Mouse (Mus musculus): ENCODE measurements at regions not wholly inside any gene's neighbourhood (a gene's known extent, or its start where the extent isn't known, plus 50 kb on each side); places are given as distances from the start of the nearest gene placed in this dataset.
A peak's percentile ranks its signal among the peaks of the same experiment; 100 is the strongest.

DNA sequence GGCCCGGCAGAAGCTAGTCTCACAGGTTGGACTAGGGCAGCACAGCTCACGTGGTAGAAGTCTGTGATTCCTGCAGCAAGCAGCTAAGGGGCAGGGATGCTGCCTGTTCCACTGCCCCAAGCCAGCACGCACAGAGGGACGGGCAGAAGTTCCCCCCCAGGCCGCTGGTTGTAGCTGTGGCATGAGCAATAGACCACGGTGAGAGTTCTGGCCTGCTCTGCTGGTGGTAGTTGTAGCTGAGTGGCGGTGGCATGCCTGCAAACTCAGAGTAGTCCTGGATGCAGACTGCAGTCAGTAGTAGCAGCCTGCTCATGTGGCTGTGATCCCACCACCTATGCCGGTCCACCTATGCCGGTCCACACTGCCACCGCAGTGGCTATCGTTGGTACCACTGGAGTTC is 71.5 kb upstream of the Rpl39l start:
- no peak for DNase-seq (ENCODE audit: low spot score)

DNA sequence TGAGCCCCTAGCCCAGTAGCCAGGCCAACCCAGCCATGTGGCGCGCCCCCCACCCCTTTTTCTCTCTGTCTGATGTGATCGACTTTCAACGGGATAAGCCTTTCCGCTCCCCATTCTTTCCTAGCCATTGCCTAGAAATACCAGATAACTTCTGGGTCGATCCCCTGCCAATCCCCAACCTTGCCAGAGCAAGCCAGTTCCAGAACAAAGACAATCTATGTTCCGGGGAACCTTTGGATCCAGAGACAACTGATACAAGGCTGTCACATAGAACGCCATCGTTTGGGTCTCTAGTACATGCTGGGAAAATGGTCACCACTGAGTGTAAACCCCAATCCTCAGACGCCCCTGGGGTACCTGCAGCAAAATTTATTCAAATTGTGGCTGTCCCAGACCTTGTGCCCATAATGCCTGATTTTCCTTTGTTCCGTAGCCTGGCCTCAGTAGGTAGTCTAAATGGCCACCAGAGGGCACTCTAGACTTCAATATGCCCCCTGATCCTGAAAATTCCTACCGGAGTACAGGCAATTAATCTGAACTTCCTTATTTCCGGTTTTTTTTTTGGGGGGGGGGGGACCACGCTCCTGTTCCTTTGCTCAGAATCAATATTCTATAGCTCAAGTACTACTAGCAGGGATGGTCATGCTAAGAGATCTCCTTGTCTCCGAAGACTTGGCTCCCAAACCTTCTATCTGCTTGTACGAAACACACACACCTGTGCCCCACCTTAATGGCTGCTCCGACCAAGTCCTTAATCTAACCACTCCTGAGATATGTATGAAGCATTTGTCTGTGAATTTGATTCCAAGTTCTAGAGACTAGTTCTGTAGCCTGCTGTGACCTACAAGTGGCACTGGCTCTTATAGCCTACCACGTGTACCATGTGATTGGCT is 81.3 kb upstream of the Rpl39l start:
- no peak for DNase-seq (ENCODE audit: low spot score)

DNA sequence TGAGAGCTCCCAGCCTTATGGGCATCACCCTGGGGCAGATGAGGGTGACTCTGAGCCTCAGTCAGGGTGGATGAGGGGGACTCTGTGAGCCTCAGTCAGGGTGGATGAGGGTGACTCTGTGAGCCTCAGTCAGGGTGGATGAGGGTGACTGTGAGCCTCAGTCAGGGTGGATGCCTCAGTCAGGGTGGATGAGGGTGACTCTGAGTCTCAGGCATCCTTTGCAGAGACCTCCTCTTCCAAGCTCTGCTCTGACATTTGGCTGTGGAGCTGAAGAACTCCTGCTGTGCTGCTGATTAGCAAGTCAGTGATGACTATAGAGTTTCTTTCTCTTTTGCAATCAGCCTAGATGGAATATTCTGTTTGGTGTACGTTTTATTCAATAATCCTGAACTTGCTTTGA is 83.7 kb upstream of the Rpl39l start:
- DNase-seq (ENCODE audit: low spot score) = no peak

DNA sequence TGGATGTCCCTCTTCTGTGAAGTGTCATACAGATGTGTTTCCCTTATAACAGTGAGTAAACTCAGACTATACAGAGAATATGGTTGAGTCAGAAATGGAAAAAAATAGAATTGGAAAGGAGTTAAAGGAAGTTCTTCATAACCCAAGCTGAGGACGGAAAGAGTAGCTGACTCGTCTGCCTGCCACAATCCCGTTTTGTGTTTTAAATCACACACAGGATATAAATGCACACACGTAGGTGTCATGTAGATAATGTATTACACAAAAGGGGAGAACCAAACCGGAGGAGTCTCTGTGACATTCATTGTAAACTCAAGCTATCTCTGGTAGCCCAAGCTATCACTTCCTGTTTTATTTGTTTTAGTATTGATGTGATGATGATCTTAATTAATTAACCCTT is 84.6 kb upstream of the Rpl39l start:
- DNase-seq (ENCODE audit: low spot score) = no peak

DNA sequence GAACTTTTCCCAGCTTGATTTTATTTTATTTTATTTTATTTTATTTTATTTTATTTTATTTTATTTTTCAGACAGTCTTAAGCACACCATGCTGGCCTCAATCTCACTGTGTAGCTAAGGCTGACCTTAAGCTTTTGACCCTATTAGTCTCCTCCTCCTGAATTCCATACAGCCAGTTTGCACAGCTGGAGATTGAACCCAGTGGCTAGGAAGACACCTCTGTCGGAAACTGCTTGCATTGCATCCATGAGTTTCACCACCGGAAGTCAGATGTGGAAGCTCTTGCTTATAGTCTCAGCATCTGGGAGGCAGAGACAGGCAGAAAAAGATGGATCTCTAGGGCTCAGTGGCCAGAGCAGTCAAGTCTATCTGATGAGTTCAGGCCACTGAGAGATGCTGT is 86.4 kb upstream of the Grin2a start:
- DNase-seq (ENCODE audit: low spot score) = no peak

DNA sequence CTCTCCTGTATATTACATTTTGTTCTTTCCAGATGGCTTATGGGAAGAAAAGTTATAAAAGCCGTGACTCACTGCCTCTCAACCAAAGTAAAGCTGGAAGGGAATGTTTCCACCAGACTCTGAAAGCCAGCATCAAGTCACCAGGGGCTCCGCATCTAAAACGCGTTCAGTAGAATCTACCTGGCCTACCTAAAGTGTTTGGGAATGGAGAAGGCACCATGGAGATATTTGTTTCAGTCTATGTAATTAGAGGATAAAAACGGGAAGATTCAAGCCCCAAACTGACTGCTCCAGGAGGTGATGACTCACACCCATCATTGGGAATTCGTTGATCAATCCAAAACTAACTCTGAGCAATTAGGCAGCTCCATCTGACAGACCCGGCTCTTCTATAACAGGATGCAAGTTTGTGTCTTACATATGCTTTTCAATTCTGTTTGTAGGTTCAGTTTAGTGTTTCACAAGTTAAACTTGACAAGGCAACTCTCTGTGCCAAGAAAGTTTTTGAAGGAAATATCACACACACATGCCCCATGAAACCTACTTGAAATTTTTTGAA is 84.8 kb upstream of the Grin2a start:
- DNase-seq (ENCODE audit: low spot score) = no peak

DNA sequence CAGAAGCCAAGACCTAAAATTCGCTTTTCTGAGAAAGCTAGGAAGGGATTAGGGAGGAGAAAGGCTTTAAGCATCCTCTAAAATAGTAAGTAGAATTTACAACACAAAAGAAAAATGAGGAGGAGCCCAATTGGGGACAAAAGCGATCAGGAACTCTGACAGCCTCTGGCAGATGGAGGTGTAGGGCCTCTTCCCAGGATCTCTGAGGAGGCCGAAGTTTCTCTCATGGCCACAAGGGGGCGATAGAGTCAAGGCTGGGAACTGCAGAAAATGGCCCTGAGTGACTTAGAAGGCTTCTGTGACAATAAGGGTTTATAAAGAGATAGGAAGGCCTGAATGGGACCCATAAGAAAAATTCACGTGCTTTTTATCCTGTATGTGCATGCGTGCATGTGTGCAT is 77.8 kb upstream of the Grin2a start:
- peak; percentile 31 for DNase-seq (ENCODE audit: low spot score)

DNA sequence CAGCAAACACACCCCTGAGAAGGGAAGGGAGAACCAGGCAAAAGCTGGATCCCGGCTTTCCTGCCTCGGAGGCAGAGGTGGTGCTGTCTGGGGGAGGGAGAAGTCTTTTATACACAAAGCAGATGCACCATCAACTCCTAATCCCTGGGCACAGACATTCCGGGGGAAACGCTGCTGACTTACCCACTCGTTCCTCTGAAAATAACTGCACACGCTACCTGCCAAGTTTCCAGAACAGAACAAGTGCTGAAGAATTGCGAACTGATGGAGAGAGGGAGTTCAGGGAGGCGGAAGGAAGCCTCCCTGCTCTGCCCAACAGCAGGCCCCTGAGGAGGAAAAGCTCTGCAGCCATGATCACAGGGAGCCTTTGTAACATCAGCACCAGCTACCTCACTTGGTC is 68.1 kb upstream of the Grin2a start:
- no peak for DNase-seq (ENCODE audit: low spot score)

DNA sequence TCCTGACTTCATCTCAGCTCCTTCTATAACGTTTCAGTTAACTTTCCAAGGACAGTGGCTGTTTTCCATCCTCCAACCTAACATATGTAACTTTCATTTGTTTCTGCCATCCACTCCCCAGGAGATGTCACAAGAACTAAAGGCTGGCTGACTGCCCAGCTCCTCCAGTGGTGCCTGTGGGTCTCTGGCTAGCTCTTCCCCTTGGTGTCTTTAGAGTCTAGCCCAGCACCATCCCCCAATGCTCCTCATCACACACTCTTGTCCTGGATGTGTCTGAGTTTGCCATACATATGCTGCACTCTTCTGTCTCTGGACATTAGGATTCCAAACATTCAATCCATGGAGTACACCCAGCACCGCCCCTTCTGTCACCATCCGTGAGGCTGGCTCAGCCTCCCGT is 62.7 kb upstream of the Grin2a start:
- DNase-seq (ENCODE audit: low spot score) = no peak

Data from thymus, postnatal 0 days (tissue).